Mouse (Mus musculus) kidney, embryonic 16.5 days (tissue): Measurements from ENCODE around the gene Vps35l. TPM values are rescaled to one million over a fixed set of nuclear protein-coding genes. Genes with fewer than 3 reads are reported as not detected.

Source experiments
- ATAC-seq: fragments of 200-750 bp; cut with Nextera tagmentation; 2 replicates; pipeline ENCODE4 v1.8.0; 2017; ENCODE audit warnings: moderate TSS enrichment; ENCODE audit not compliant: low FRiP score, low TSS enrichment
- H3K27ac ChIP-seq: fragments of 300-500 bp; sonication (generic); 2 replicates; pipeline ENCODE4 v1.5.1; 2014; ENCODE audit warnings: low read length
- H3K27me3 ChIP-seq: fragments of 300-500 bp; sonication (generic); 2 replicates; pipeline ENCODE4 v1.6.1; 2014; ENCODE audit warnings: low read length, control low read depth, mixed read lengths; ENCODE audit not compliant: insufficient read depth
- H3K36me3 ChIP-seq: fragments of 300-500 bp; sonication (generic); 2 replicates; pipeline ENCODE4 v1.6.1; 2014; ENCODE audit warnings: low read length, control low read depth, mixed read lengths; ENCODE audit not compliant: insufficient read depth
- H3K4me1 ChIP-seq: fragments of 300-500 bp; sonication (generic); 2 replicates; pipeline ENCODE4 v1.6.1; 2014; ENCODE audit warnings: low read length, control low read depth, mixed read lengths; ENCODE audit not compliant: insufficient read depth
- H3K4me2 ChIP-seq: fragments of 300-500 bp; sonication (generic); replicated peaks from 2 replicates; pipeline ENCODE4 v1.6.1; 2014; ENCODE audit warnings: low read depth, low read length
- H3K4me3 ChIP-seq: fragments of 300-500 bp; sonication (generic); 2 replicates; pipeline ENCODE4 v1.5.1; 2014; ENCODE audit warnings: mild to moderate bottlenecking, low read length
- H3K9ac ChIP-seq: fragments of 300-500 bp; sonication (generic); replicated peaks from 2 replicates; pipeline ENCODE4 v1.6.1; 2014; ENCODE audit warnings: low read length
- H3K9me3 ChIP-seq: fragments of 300-500 bp; sonication (generic); 2 replicates; pipeline ENCODE4 v1.6.1; 2016; ENCODE audit warnings: low read length, control low read depth
- WGBS: fragments of 180-500 bp; shearing (Covaris S2); extraction: QIAGEN DNeasy Blood & Tissue Kit; methylation state at CpG from one replicate; pipeline ENCODE4 v1.1.7; 2014; 5-methylcytosine and 5-hydroxymethylcytosine counted together
- polyA plus RNA-seq: library from polyadenylated mRNA; unstranded; fragments of >200 nt; fragmentation: Nextera tagmentation; extraction: Ambion mirVana; gene quantifications from 2 replicates; pipeline ENCODE4 v1.2.1, GENCODE M21; 2015

Vps35l gene
- polyA plus RNA-seq, 1 experiment from 2014 or later, result 72.8 TPM

DNA sequence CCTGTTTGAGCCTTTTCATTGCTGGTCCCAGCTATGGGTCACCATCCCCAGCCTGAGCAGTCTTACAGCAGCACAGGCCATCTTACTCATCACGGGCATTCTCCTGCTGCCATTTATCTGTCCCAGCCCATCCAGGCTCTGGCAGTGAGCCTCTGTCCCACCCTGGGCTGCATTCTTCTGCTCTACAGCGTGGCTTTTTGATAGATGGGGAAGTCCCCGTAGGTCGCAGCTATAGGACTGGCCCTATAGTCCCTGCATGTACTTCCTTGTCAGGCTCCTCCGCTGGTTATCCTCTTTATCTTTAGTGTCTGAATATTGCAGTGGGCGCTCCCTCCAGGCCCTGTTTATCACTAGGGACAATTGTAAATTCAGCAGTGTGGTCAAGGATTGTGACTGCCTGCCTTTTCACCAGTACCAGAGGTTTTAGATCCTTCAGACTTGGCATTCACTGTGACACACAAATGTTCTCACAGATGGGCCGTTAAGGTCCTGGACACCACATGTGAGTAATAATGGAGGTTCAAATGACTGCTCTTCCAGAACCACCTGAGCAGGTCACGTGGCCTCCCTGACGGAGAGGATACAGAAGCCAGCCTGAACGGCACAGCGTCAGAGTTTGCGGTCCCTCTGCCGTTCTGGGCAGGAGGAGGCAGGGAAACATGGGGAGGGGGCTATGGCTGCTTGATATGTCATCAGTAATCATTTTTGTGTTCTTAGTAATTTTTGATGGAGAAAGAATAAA lies 11.0 kb upstream of the Vps35l start:
- H3K9me3 ChIP-seq, result no peaks in the 10 kb centered on the region
- 91% methylated on average over 13 of the region's 13 CpGs for WGBS
- H3K4me1 ChIP-seq, result no peaks in the 10 kb centered on the region
- no peak overlapping the region for H3K9ac ChIP-seq
- no peak overlapping the region for H3K27ac ChIP-seq
- H3K4me2 ChIP-seq, result no peak overlapping the region
- H3K27me3 ChIP-seq, result no peaks in the 10 kb centered on the region
- peaks cover 32% of the 10 kb centered on the region for H3K36me3 ChIP-seq
- no peak for ATAC-seq
- no peak overlapping the region for H3K4me3 ChIP-seq

DNA sequence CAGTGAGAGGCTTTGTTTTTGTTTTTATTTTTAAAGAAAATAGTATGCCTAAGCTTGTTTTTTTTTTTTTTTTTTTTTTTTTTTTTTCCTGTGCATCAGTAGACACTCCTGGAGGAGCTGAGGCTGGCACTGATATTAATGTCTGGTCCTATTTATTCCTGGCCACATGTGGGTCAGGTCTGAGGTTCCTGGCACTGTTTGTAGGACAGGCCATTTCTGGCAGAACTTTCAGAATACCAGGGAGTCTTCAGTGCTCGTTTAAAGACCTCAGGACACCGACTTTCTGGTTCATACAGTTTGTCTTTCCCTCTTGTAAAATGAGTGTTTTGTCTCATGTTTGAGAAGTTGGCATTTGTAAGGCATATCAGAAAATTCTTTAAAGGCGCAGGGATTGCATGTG lies 8.2 kb upstream of the Vps35l start:
- Histone ChIP-seq H3K27ac (no peak overlapping the region), H3K4me2 (no peak overlapping the region), H3K27me3 (no peaks in the 10 kb centered on the region), H3K36me3 (peaks cover 20% of the 10 kb centered on the region; the same call in 1 of the 2 replicates), H3K4me1 (no peaks in the 10 kb centered on the region), H3K9ac (no peak overlapping the region), H3K9me3 (no peaks in the 10 kb centered on the region), H3K4me3 (no peak overlapping the region)
- WGBS, result 87% methylated on average over 3 of the region's 3 CpGs
- ATAC-seq, result no peak

DNA sequence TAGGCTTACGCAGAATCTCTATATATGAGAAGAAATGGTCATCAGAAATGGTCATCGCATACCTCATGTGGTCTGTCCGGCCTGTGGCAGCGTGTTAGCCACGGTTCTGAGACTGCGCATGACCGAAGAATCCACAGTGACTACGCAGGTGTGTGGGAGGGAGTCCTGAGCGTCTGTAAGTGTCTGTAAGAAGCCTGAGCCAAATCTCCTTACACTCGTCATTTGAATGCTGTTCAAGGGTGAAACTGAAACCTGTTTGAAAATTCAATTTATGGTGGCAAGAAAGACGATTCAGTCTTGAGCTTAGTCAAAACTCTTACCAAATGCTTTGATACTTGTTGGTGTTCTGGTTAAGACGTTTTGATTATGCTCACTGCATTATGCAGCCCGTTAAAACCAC lies 6.8 kb upstream of the Vps35l start:
- H3K27me3 ChIP-seq, result no peaks in the 10 kb centered on the region
- H3K4me3 ChIP-seq, result no peak overlapping the region
- H3K4me2 ChIP-seq, result no peak overlapping the region
- H3K4me1 ChIP-seq, result no peaks in the 10 kb centered on the region
- no peak overlapping the region for H3K9ac ChIP-seq
- WGBS, result 92% methylated on average over 13 of the region's 13 CpGs
- H3K27ac ChIP-seq, result no peak overlapping the region
- ATAC-seq, result no peak
- no peaks in the 10 kb centered on the region for H3K9me3 ChIP-seq
- peaks cover 19% of the 10 kb centered on the region for H3K36me3 ChIP-seq

DNA sequence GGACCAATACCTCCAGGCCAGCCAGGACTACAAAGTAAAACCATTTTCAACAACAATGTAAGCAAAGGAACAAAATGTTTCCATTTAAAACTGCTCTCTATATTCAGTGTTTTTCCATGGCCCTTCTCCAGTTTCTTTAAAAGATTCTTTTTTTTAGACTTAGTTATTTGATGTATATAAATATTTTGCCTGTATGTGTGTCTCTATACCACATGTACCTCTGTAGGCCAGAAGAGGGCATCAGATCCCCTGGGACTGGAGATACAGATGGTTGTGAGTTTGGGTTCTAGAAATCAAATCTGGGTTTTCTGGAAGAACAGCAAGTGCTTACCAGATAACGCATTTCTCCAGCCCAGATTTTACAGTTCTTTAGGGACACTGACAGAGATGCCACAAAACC lies 1.3 kb upstream of the Vps35l start:
- H3K4me1 ChIP-seq, result peaks cover 7% of the 10 kb centered on the region
- H3K36me3 ChIP-seq, result peaks cover 8% of the 10 kb centered on the region
- no peak overlapping the region for H3K9ac ChIP-seq
- 79% methylated on average over 1 of the region's 1 CpGs for WGBS
- no peak overlapping the region for H3K27ac ChIP-seq
- no peak for ATAC-seq
- no peaks in the 10 kb centered on the region for H3K27me3 ChIP-seq
- H3K9me3 ChIP-seq, result no peaks in the 10 kb centered on the region
- H3K4me3 ChIP-seq, result no peak overlapping the region
- no peak overlapping the region for H3K4me2 ChIP-seq

DNA sequence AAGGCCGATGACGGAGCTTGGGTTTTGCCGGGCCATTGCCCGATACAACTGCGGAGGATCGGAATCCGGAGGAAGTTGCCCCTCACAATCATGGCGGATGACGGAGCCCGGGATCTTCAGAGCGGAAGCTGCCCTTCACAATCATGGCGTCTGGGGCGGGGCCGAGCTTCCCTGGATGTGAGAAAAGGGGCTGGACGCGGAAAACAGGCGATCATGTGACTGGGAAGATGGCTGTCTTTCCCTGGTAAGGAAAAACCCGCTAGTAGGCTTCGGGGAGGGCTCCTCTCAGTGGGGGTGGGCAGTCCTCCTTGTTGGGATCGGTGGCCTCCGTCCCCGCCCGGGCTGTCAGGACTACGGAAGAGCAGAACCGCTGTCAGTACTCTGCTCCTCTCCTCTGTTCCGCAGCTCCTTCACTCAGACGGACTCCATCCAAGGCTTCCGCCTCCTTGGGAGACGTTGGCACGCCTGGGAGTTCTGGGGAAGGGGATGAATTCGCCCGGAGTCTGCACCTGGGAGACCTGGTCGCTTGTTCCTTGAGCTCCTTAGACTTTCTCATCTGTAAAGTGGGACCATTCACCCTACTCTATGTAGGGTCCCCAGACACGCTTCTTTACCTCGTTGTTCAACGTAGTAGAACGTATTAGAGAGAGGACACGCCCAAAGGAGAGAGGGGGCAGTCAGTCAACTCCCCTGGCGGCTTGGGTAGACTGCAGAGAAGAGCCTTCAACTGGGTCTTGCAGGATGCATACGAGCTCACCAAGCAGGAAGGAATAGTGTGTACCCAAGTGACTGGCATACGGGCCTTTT lies 709 bp downstream of the Vps35l start:
- H3K4me1 ChIP-seq, result peaks cover 7% of the 10 kb centered on the region
- ATAC-seq, result peak; percentile 95
- peak overlapping the region; percentile 58; the same call in 1 of the 2 replicates for H3K27ac ChIP-seq
- H3K9me3 ChIP-seq, result no peaks in the 10 kb centered on the region
- 2% methylated on average over 41 of the region's 41 CpGs for WGBS
- H3K27me3 ChIP-seq, result no peaks in the 10 kb centered on the region
- H3K4me3 ChIP-seq, result peak overlapping the region; percentile 83
- H3K9ac ChIP-seq, result peak overlapping the region; percentile 78
- peak overlapping the region; percentile 91 for H3K4me2 ChIP-seq
- peaks cover 5% of the 10 kb centered on the region; the same call in 1 of the 2 replicates for H3K36me3 ChIP-seq

DNA sequence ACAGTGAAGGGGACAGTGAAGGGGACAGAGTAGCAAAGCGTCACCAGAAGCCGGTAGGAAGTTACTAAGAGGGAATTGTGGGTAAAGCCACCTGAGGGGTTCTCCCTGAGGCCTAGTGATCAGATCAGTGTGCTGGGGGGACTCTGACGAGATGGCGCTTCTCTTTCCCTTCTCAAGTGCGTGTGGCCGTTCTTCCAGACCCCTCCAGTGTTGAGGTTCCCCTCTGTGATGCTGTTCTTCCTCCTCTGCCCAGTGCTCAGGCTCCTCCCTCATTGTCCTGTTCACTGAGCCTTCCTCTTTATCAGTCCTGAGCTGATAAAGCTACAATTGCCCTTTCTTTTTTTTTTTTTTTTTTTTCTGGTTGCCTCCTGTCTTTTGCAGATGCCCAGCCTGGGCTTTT lies 2.3 kb downstream of the Vps35l start:
- Histone ChIP-seq H3K4me3 (no peak overlapping the region), H3K36me3 (peaks cover 10% of the 10 kb centered on the region), H3K27ac (no peak overlapping the region), H3K9me3 (no peaks in the 10 kb centered on the region), H3K27me3 (no peaks in the 10 kb centered on the region), H3K9ac (no peak overlapping the region), H3K4me2 (no peak overlapping the region), H3K4me1 (peaks cover 7% of the 10 kb centered on the region)
- WGBS, result 87% methylated on average over 6 of the region's 6 CpGs
- ATAC-seq, result no peak

DNA sequence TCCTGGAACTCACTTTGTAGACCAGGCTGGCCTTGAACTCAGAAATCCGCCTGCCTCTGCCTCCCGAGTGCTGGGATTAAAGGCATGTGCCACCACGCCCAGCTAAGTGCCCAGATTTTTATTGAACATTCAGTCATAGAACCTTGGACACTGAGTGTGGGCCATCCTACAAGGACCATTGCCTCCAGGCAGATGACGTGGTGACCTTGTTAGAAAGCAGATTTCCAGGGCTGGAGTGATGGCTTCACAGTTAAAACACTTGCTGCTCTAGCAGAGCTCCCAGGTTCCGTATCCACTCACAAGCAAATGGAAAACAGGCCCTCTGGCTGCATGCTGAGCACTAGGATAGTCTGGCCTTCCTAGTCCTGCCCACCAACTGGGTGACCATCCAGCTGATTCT lies 4.7 kb downstream of the Vps35l start:
- peaks cover 30% of the 10 kb centered on the region for H3K36me3 ChIP-seq
- no peak overlapping the region for H3K9ac ChIP-seq
- peaks cover 7% of the 10 kb centered on the region for H3K4me1 ChIP-seq
- no peaks in the 10 kb centered on the region for H3K27me3 ChIP-seq
- H3K4me3 ChIP-seq, result no peak overlapping the region
- WGBS, result 99% methylated on average over 5 of the region's 5 CpGs
- no peak overlapping the region for H3K4me2 ChIP-seq
- no peaks in the 10 kb centered on the region for H3K9me3 ChIP-seq
- no peak overlapping the region for H3K27ac ChIP-seq
- ATAC-seq, result no peak

DNA sequence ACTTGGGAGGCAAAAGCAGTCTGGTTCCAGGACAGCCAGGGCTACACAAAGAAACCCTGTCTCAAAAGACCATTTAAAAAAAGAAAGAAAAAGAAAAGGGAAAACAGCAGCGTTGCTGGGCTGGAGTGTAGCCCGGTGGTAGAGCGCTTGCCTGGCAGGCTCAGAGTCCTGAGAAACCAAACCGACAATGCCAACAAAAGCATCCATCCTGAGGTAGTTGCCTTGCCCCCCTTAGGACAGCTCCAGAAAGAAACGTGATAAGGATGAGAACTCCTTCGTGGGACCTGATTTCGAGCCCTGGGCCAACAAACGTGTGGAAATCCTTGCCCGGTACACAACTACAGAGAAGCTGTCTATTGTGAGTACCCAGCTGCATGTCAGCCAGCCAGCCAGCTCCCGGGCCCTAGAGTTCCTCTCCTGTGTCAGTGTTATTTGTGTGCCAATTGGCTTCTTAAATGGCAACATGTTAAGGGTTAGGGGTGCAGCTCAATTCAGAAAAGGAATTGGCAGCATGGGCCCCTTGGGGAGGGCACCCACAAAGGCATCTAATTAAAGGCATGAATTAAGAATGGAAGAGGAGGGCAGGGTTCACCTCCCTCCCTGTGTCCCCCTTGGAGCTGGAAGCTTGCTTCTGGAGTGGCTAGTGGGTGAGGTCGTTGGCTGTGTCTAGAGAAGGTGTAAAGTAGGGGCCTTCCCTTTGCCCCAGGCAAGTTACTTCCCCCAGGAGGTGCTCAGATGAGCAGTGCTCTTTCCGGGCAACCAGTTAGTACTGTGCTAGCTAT lies 8.1 kb downstream of the Vps35l start:
- H3K4me3 ChIP-seq, result no peak overlapping the region
- no peaks in the 10 kb centered on the region for H3K9me3 ChIP-seq
- H3K9ac ChIP-seq, result no peak overlapping the region
- H3K4me2 ChIP-seq, result no peak overlapping the region
- WGBS, result 92% methylated on average over 12 of the region's 12 CpGs
- ATAC-seq, result no peak
- no peaks in the 10 kb centered on the region for H3K27me3 ChIP-seq
- H3K4me1 ChIP-seq, result no peaks in the 10 kb centered on the region
- peaks cover 60% of the 10 kb centered on the region for H3K36me3 ChIP-seq
- no peak overlapping the region for H3K27ac ChIP-seq

DNA sequence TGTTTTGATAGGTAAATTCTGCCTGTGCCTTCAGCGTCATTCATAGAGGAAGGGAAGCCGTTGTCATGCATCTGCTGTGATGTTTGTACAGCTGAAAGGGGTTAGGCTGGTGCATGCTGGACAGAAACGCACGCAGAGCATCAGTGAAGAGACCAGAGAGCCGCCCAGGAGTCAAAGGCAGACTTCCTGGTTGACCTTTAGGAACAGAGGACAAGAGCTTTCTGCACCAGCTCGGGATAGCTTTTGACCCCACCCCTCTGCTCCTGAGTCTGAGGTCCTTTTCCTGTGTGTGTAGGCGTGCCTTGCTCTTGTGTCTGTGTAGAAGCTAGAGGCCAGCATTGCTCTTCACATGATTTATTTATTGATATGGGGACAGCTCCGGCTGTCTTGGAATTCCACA lies 9.7 kb downstream of the Vps35l start:
- H3K4me2 ChIP-seq, result no peak overlapping the region
- no peak overlapping the region for H3K9ac ChIP-seq
- no peaks in the 10 kb centered on the region for H3K27me3 ChIP-seq
- no peak overlapping the region for H3K27ac ChIP-seq
- no peak for ATAC-seq
- H3K4me3 ChIP-seq, result no peak overlapping the region
- 59% methylated on average over 8 of the region's 8 CpGs for WGBS
- H3K36me3 ChIP-seq, result peaks cover 70% of the 10 kb centered on the region
- no peaks in the 10 kb centered on the region for H3K4me1 ChIP-seq
- no peaks in the 10 kb centered on the region for H3K9me3 ChIP-seq
